Mouse (Mus musculus): ENCODE measurements around the gene Olfr649. TPM values are rescaled to one million over a fixed set of nuclear protein-coding genes. Genes with fewer than 3 reads are reported as not detected.

The Olfr649 gene
- polyA plus RNA-seq (2014; fragmentation: Illumina TruSeq; extraction: RNeasy Lipid Tissue Mini Kit (QIAGEN cat#74804)): not detected

GRCm38 (mm10) chr7:104195885-104196284 is at the start of gene Olfr649:
Gene Olfr649 (minus strand): TSS chr7:104195985.

GRCm38 (mm10) chr7:104244287-104245181 is 48.7 kb upstream of the Olfr649 start, which contains the start of gene Trim34a:
Gene Trim34a (plus strand): TSS chr7:104244457.

GRCm38 (mm10) chr7:104218701-104219569 is 23.1 kb upstream of the Olfr649 start, which contains the start of gene Trim6:
Gene Trim6 (plus strand): TSS chr7:104218793.

GRCm38 (mm10) chr7:104183292-104183691 is 12.5 kb downstream of the Olfr649 start, which contains the start of gene Olfr648:
Gene Olfr648 (minus strand): TSS chr7:104183392.

GRCm38 (mm10) chr7:104150456-104150855 is 45.3 kb downstream of the Olfr649 start, which contains the start of gene Ubqlnl:
Gene Ubqlnl (minus strand): TSS chr7:104150556.

GRCm38 (mm10) chr7:104143179-104143578 is 52.6 kb downstream of the Olfr649 start, which contains the start of gene Ubqln3:
Gene Ubqln3 (minus strand): TSS chr7:104143279.

Other genes with a start within 250 kb of the Olfr649 start
- gene Olfr635, start 224.8 kb downstream of the Olfr649 start, polyA plus RNA-seq (2014; fragmentation: Illumina TruSeq; extraction: RNeasy Lipid Tissue Mini Kit (QIAGEN cat#74804)): not detected
- gene Olfr638, start 197.2 kb downstream of the Olfr649 start, polyA plus RNA-seq (2014; fragmentation: Illumina TruSeq; extraction: RNeasy Lipid Tissue Mini Kit (QIAGEN cat#74804)): not detected
- not detected for gene Olfr639, start 178.7 kb downstream of the Olfr649 start, polyA plus RNA-seq (2014; fragmentation: Illumina TruSeq; extraction: RNeasy Lipid Tissue Mini Kit (QIAGEN cat#74804))
- not detected for gene Olfr640, start 170.4 kb downstream of the Olfr649 start, polyA plus RNA-seq (2014; fragmentation: Illumina TruSeq; extraction: RNeasy Lipid Tissue Mini Kit (QIAGEN cat#74804))
- not detected for gene Olfr641, start 160.5 kb downstream of the Olfr649 start, polyA plus RNA-seq (2014; fragmentation: Illumina TruSeq; extraction: RNeasy Lipid Tissue Mini Kit (QIAGEN cat#74804))
- gene Olfr642, start 143.3 kb downstream of the Olfr649 start, polyA plus RNA-seq (2014; fragmentation: Illumina TruSeq; extraction: RNeasy Lipid Tissue Mini Kit (QIAGEN cat#74804)): not detected
- gene 4930516K23Rik, start 134.5 kb downstream of the Olfr649 start, polyA plus RNA-seq (2014; fragmentation: Illumina TruSeq; extraction: RNeasy Lipid Tissue Mini Kit (QIAGEN cat#74804)): not detected
- not detected for gene Olfr644, start 124.1 kb downstream of the Olfr649 start, polyA plus RNA-seq (2014; fragmentation: Illumina TruSeq; extraction: RNeasy Lipid Tissue Mini Kit (QIAGEN cat#74804))
- gene Olfr645, start 110.5 kb downstream of the Olfr649 start, polyA plus RNA-seq (2014; fragmentation: Illumina TruSeq; extraction: RNeasy Lipid Tissue Mini Kit (QIAGEN cat#74804)): not detected
- not detected for gene Olfr646, start 91.1 kb downstream of the Olfr649 start, polyA plus RNA-seq (2014; fragmentation: Illumina TruSeq; extraction: RNeasy Lipid Tissue Mini Kit (QIAGEN cat#74804))
- gene Ubqln5, start 66.2 kb downstream of the Olfr649 start, polyA plus RNA-seq (2014; fragmentation: Illumina TruSeq; extraction: RNeasy Lipid Tissue Mini Kit (QIAGEN cat#74804)): not detected
- not detected for gene Olfr643, start 58.6 kb downstream of the Olfr649 start, polyA plus RNA-seq (2014; fragmentation: Illumina TruSeq; extraction: RNeasy Lipid Tissue Mini Kit (QIAGEN cat#74804))
- gene Ubqln3, start 52.7 kb downstream of the Olfr649 start, polyA plus RNA-seq (2014; fragmentation: Illumina TruSeq; extraction: RNeasy Lipid Tissue Mini Kit (QIAGEN cat#74804)): not detected
- not detected for gene Ubqlnl, start 45.4 kb downstream of the Olfr649 start, polyA plus RNA-seq (2014; fragmentation: Illumina TruSeq; extraction: RNeasy Lipid Tissue Mini Kit (QIAGEN cat#74804))
- not detected for gene Olfm5, start 31.2 kb downstream of the Olfr649 start, polyA plus RNA-seq (2014; fragmentation: Illumina TruSeq; extraction: RNeasy Lipid Tissue Mini Kit (QIAGEN cat#74804))
- 0.80 TPM for gene Olfr648, start 12.6 kb downstream of the Olfr649 start, polyA plus RNA-seq (2014; fragmentation: Illumina TruSeq; extraction: RNeasy Lipid Tissue Mini Kit (QIAGEN cat#74804))
- 1.5 TPM for gene Trim6, start 22.8 kb upstream of the Olfr649 start, polyA plus RNA-seq (2014; fragmentation: Illumina TruSeq; extraction: RNeasy Lipid Tissue Mini Kit (QIAGEN cat#74804))
- gene Trim34a, start 48.5 kb upstream of the Olfr649 start, polyA plus RNA-seq (2014; fragmentation: Illumina TruSeq; extraction: RNeasy Lipid Tissue Mini Kit (QIAGEN cat#74804)): 18.0 TPM
- gene Trim5, start 92.1 kb upstream of the Olfr649 start, polyA plus RNA-seq (2014; fragmentation: Illumina TruSeq; extraction: RNeasy Lipid Tissue Mini Kit (QIAGEN cat#74804)): 3.0 TPM
- gene Trim12a, start 119.5 kb upstream of the Olfr649 start, polyA plus RNA-seq (2014; fragmentation: Illumina TruSeq; extraction: RNeasy Lipid Tissue Mini Kit (QIAGEN cat#74804)): 26.0 TPM
- not detected for gene Trim34b, start 133.5 kb upstream of the Olfr649 start, polyA plus RNA-seq (2014; fragmentation: Illumina TruSeq; extraction: RNeasy Lipid Tissue Mini Kit (QIAGEN cat#74804))
- gene Trim12c, start 157.4 kb upstream of the Olfr649 start, polyA plus RNA-seq (2014; fragmentation: Illumina TruSeq; extraction: RNeasy Lipid Tissue Mini Kit (QIAGEN cat#74804)): 27.0 TPM
- 0.23 TPM for gene Trim30b, start 173.9 kb upstream of the Olfr649 start, polyA plus RNA-seq (2014; fragmentation: Illumina TruSeq; extraction: RNeasy Lipid Tissue Mini Kit (QIAGEN cat#74804))
- gene Trim30c, start 204.9 kb upstream of the Olfr649 start, polyA plus RNA-seq (2014; fragmentation: Illumina TruSeq; extraction: RNeasy Lipid Tissue Mini Kit (QIAGEN cat#74804)): 0.46 TPM